Mouse (Mus musculus): ENCODE data around the gene Bricd5.
A peak's percentile ranks its signal among the peaks of the same experiment; 100 is the strongest.

DNA sequence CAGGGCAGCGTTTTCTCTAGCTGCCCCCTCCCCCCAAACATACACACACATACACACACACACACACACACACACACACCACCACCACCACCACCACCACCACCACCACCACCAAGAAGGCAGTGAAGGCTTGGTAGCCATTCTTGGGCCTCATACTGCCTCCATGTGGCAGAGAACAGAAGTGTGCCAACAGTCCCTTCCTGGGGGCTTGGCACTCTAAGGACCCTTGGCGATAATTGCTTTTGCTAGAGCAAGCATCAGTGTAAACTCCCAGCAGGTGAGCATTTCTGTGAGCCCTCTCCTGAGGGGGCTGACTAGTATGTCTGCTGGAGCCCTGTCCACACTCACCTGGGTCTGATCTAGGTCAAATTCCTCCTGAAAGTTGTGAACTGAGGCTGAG is 32.5 kb upstream of the Bricd5 start:
- TF ChIP-seq CTCF (IDR thresholded peaks at IDR 0.05; ENCODE audit: low read depth, low read length) (0 out of 2 replicates have a peak, but pooled peaks have one; percentile 13), POLR2A (IDR thresholded peaks at IDR 0.05; ENCODE audit: borderline replicate concordance, low read depth, low read length) (no peak)

Measured in bone marrow macrophage, adult 2 months (primary cell).